Mouse (Mus musculus): Measurements from ENCODE around the gene Draxin. TPM values are rescaled to one million over a fixed set of nuclear protein-coding genes. Genes with fewer than 3 reads are reported as not detected.

Draxin gene
- total RNA-seq, 2 experiments from 2014 or later, result 0.09 TPM; not detected in 1

DNA sequence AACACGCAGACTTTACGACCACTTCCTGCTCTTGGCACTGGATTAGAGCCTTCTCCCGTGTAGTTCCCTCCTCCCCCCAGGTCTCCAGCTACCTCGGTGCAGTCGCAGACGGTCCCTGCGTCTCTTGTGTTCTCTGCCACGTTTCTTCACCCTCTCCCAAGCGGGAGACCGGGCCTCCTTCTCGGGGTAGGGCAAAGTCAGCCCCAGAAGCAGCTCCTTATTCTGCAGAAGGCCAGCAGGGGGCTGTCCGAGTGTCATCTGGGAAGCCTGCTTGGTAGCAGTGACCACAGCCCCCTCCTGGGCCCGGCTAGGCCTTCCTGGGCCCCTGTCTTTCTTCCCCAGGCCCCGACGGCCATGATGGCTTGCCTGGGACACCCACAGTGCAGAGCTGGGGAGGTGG, 15.0 kb downstream of the Draxin start:
- peak; percentile 29 for DNase-seq (ENCODE audit: low spot score)

DNA sequence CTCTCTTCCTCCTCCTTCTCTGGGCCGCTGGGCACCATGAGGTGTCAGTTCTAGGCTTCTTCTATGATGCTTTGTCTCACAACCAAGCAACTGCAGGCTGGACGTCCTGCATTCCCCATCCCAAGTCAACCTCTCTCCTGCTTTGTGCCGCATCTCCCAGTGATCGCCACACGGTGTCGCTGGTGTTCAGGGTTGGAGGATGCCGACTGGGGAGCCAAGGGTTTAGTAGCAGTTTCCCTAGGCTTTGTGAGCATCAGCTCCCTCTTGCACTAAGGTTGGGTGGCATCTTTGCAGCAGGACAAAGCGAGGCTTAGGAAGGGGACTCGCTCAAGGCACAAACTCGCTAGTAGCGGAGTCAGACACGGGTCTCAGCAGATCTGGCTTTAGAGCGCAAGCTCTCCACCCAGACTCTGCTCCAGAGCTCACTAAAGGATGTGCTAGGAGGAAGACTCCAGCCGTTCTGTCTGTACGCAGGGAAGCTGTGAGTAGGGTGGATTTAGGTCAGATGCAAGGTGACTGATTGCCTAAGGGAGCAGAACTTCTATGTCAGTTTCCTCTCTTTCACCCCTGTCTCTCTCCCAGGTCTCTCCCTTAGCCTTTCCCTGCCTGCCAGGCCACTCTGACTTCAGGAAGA, 15.6 kb downstream of the Draxin start:
- peak; percentile 87 for DNase-seq (ENCODE audit: low spot score)

DNA sequence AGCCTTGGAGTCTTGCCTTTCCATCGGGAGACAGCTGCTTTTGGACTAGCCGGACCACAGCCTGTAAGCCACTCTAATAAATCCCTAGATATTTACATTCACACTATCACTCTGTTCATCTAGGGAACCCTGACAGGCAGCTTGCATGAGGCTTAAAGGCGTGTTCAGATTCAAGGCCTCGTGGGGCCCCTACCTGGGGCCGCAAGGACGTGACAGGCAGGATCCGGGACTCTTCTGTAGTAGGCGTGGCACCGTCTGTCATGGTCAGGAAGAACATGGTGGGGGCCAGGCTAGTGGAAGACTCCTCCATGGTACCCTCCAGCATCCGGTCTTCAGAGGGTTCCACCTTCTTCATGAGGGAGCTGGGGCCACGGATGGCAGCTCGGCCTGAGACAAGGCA, 18.0 kb downstream of the Draxin start:
- DNase-seq (ENCODE audit: low spot score), result no peak

DNA sequence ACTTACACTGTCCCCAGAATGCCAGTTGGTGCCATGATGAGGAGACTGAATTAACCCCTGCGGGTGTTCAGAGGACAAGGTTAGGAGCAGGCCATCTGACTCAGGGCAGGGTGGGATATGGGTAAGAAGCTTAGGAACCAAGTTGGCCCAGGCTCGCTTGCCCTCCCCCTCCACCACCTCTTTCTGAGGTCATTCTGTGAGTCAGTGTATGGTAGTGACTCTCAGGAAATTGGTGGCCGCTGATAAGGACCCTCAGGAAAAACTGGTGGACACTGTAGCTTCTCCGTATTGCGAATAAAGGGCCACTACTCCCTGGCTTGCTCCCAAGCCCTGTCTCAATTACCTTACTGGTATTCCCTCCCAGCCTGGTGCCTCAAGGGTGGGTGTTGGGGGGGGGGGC, 21.3 kb downstream of the Draxin start:
- no peak for DNase-seq (ENCODE audit: low spot score)

DNA sequence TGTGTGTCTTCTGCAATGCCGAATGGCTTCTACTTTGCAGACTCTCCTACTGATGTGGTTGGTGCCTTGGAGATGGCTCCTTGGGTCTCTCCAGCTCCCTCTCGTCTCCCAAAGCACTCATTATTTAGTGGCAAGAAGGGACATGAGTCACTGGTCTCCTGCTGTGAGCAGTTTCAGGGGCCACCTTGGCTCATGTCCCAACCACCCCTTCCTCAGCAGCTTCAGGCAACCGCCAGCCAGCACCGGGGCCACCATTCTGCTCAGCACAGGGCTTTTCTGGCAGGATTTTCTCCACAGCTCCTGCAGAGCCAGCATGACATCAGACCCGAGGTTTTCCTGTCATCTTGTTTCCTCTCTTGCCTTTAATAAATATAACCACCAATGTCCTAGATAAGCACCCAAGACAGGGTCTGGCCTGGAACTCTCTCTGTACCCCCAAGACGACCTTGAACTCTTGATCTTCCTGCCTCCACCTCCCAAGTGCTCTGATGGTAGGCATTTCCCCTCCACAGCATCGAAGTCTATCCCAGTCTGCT, 21.9 kb downstream of the Draxin start:
- no peak for DNase-seq (ENCODE audit: low spot score)

DNA sequence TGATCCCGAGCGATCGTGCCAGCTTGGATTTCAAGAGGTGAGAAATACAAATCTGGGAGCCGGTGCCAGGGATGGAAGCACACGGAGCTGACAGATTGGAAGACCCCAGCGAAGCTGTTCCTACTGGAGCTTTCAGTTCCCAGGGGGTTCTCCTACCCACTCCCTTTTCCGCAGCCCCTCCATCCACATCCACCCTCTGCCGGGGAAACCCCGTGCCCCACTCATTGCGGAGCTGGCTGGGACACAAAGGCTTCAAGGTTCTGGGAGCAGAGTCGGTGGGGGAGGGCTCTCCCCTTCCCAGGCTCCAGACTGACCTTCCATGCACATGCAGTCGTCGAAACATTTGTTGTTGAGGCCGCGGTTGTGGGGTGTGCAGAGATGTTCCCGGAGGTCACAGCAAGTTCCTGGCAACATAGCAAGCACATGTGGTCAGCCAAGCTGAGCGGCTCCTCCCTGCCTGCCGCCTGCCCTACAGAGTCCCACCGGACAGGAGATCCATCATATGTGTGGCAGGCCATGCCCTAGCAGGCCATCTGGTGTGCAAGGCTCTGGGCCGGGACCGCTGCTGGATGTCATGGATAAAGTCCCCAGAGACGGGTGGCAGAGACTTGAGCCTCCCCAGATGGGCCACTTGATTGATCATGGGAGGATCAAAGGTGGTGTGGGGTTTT, 22.7 kb downstream of the Draxin start:
- DNase-seq (ENCODE audit: low spot score), result peak; percentile 54

DNA sequence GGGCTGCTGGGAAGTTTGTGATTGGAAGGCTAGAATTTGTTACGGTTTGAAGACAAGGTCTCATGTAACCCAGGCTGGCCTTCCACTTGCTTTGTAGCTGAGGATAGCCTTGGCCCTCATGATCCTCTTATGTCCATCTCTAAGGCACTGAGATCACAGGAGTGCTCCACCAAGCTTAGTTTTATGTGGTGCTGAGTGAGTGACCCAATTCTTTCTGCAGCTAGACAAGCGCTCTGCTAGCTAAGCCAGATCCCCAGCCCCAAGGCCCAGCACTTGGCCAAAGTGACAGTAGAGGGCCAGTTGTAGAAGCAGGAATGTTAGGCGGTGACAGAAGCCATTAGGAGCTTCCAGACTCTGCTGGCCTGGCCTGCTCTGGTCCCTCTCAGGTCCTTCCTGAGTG, 26.4 kb downstream of the Draxin start:
- no peak for DNase-seq (ENCODE audit: low spot score)

DNA sequence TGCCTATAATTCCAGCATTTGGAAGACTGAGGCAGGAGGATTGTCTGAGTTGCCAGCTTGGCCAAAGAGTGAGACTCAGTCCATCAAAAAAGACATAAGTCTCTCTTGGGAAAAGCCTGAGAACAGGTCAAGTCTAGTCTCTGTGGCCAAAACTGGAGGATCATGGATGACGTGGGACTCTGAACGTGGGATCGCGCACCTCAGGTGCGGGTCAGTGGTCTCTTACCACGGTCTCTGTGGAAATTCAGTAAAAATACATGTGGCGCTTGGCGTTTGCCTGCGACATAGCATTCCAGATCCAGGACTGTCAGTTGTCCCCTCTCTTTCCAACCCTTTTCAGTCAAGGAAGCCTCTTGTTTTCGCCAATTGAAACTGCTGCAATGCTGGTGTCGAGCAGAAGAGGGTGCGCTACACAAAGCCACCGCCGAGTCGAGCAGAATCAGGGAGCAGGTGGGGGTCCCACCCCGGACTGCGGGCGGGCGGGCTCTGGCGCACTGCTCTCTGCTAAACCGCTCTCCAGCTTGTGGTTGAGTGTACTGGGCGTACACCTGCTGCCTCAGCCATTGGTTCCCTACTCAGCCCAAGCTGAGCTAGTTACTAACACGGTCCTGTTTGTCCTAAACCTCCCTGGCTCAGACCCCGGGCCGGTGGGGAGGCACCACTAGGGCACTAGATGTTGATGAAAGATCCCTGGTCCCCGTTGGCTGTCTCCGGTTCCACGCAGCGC, 28.5 kb downstream of the Draxin start:
- DNase-seq (ENCODE audit: low spot score), result peak; percentile 59

DNA sequence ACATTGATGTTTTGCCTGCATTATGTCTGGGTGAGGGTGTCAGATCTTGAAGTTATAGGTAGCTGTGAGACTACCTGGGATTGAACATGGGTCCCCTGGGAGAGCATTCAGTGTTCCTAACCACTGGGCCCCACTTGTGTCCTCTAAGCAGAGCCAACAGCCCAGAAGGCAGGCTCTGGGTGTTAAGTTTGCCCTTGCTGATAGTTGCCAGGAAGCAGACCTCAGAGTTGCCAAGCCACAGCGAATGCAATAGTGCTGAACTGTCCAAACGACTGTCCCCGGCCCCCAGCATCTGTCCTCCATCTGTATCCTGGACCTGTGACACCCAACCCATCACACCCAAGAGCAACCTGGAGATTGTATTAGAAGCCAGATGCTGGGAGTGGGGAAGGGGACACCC, 31.8 kb downstream of the Draxin start:
- no peak for DNase-seq (ENCODE audit: low spot score)

DNA sequence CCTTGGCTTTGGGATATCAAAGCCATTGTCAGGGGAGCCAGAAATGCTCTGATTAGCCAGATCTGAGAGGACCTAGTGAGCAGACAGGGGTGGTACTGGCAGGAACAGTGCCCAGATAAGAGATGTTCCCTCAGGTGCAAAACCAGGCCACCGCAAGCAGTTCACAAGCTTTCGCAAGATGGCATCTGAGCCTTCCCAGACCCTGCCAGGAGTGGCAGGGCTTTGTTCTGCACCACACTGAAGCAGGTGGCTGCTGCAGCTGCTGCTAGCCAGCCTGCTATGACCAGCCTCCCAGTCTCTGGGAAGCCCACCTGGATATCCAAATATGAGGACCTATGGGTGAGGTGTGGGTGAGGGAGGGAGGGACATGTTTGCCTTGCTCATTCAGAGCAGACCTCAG, 32.6 kb downstream of the Draxin start:
- no peak for DNase-seq (ENCODE audit: low spot score)

DNA sequence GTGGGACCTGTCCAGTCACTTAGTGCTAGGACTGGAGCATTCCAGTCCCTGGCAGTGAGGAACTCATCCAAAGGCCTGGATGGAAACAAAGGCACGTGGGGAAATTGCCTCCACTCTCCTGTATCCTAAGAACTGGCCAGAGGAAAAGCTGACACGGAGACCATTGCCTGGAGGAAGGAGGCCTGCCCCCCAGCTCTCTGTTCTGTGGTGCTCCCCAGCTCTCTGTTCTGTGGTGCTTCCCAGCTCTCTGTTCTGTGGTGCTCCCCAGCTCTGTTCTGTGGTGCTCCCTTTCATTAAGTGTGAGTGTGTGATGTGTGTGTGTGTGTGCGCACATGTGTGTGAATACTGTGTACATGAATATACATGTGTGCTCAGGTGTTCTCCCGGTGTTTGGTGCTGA, 35.4 kb downstream of the Draxin start:
- DNase-seq (ENCODE audit: low spot score), result no peak

DNA sequence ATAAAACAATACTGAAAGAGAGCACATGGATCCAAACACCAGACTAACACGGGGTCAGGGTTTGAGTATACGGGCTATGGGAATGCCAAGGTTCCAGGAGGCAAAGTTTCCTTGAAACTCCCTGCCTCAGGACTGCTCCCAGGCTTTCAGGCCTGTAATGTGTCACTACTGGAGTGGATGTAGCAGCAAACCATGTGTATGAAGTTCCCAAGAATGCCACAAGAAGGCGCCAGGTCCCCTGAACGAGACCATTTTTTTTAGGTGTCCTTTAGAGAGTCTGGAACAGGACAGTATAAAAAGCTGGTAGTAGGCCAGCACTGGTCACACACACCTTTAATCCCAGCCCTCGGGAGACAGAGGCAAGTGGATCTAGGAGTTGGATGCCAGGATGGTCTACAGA, 36.3 kb downstream of the Draxin start:
- DNase-seq (ENCODE audit: low spot score), result no peak

DNA sequence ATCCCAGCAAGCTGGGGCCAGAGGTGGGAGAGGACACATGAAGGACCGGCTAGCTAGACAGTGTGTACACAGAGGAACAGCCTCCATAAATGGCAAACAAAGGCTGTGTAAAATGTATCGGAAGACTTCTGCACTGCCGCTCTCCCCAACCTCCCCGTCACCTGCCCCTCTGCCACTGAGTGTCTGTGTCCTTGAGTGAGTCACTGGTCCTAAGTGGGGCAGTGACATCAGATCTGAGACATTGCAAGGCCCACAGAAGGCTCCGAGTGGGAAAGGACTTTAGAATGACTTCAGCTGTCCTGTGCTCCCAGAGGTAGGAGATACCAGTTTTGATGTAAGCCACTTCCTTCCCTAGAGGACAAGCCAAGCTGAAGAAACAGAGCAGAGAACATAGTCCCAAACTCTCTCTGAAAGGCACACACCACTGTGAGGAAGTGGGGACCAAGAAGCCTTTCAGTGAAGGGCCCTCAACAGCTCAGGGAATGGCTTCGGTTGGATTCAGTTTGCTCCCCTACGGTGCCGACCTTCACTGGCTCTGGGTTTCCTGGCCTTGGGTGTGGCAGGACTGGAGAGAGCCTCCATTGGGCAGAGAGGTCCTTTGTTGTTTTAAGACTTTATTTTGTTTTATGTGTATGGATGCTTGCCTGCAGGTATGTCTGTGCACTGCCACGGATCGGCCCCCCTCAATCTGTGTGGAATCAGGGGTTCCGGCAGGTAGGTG, 37.8 kb downstream of the Draxin start:
- DNase-seq (ENCODE audit: low spot score), result no peak

DNA sequence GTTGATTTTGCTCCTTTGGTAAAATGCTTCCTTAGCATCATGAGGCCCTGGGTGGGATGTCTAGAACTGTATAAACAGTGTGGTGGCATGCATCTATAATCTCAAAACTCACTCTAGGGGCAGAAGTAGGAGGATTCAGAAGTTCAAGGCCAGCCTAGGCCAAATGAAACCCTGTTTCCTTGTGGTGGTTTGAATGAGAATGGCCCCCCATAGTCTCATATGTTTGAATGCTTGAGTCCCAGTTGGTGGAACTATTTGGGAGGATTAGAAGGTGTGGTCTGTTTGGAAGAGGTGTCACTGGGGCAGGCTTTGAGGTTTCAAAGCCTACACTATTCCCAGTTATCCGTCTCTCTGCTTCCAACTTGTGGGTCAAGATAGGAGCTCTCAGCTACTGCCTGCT, 39.3 kb downstream of the Draxin start:
- DNase-seq (ENCODE audit: low spot score), result no peak

DNA sequence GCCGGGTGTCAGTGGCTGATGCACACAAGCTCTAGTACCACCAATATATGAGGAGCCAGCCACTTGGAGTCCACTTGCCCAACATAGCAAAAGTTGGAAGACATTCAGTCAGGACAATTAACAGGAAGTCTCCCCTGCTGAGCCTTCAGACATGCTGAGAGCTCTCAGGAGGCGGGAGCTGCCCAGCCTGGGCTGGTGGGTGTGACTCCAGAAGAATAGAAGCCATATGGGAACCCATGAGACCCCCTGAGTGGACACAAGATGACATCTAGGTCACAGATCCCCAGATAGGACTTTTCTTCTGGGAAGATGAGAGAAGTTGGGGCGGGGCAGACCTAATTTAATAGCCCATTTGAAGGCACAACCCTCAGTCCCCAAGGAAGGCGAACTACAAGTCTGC, 41.3 kb downstream of the Draxin start:
- DNase-seq (ENCODE audit: low spot score), result no peak

DNA sequence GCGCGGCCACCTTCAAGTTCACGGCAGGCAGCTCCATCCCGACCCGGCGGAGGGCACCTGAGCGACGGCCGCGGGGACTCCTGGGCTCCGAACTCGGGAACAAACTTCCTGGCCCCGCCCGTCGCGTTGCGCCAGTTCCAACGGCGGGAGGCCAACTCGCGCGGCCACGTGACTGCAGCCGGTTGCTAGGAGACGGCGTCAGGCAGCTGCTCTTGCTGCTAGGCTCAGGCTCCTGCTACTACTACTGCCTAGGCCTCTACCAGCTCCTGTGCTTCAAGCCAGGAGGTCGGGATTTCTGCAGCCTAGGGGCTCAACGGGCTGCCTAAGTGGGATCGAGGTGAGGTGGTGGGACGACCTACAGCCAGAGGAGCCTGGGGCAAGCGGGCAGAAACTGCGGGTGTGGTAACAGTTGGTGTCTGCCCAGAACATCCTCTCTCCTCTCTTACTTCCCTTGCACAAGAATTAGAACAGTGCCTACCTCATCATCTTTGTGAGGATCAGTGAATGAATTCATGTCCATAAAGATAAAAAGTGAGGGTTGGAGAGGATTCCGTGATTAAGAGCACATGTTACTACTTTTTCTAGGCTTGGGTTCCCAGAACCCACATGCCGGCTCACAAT, 42.5 kb downstream of the Draxin start, which contains the start of gene Agtrap:
TSS of gene Agtrap (minus strand) at position 125 of the 621 bp plus-strand sequence.
- DNase-seq (ENCODE audit: low spot score), result peak; percentile 96

DNA sequence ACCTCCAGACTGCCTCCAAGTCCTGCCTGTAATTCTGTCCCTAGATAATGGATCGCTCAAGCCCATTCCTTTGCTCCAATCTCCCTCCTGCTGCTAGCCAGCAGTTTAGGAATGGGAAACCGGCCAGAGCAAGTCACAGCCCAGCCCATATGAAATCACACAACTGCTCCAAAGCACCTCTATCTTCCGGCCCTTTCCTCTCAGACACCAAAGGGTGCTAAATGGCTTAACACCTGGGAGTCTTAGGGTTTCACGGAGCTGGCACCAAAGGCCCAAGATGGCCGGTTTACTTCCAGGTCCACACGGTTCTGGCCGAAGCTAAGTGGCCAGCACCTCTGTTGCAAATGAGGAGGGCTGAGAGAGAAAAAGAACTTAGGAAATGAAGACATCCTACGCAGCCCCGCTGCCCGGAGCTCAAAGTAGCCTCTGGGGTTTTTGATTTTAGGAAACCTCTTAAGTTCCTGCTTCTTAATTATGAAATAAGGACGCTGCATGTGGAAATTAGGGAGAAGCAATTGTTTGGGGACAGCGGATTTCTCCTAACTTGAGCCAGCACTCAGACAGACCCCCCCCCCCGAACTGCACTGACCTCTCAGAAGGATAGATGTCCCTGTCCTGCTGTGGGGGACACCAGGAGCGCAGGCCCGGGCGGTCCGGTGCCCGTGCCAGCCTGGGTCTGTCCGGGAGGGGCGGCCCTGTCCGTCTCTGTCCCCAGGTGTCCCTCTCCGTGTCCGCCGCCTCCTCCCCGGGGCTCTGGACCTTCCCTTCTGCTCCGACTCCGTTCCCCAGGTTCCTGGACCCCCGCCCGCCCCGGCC, 43.2 kb downstream of the Draxin start:
- DNase-seq (ENCODE audit: low spot score), result peak; percentile 62

DNA sequence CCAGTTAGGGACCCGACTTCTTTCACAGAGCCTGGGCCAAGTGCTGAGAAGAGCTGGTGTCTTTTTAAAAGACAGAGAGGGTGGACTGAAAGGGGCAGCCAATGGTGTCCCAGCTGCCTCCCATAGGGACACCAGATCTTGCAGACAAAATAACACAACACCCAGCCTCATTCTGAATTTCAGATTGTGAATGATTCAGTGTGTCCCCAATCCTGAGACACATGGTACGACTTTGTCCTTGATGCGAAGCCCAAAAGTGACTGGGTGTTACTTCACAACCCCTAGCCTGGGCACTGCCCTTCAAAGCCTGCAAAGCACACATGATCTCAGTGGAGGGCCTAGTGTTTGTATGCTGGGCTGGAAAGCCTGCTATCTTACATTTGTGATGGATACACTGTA, 44.6 kb downstream of the Draxin start:
- DNase-seq (ENCODE audit: low spot score), result no peak

DNA sequence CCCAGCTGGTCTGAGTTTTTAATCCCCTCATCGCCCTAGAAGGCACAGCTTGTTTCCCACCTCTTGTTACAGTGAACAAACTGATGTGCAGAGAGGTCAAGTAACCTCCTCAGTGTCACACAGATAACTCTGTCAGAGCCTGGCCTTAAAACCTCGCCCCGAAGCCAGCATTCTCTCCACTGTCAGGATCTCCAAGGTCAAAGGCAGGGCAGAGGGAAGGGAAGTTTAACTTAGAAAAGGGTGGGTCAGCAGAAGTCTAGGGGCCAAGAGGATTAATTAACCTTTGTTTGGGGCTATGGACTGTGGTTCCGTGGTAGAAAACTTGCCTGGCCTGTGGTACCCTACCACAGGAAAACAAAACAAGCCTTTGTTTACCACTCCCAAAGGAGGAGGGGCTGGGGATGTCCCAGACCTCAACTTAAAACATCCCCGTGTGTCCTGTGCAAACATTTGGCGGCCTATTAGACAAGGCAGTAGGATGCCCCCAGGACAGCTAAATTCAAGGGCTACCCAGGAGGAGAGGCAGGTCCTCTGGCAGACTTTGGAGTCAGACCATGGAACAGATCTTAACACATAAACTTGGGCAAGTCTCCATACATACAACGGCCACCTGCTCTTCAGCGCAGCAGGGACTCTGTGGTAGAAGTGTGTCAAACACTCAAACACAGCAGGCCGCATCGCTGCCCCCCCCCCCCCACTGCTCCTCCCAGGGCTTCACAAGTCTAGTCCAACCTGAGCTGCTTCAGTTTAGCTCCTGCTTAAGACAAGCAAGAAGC, 45.2 kb downstream of the Draxin start:
- no peak for DNase-seq (ENCODE audit: low spot score)

DNA sequence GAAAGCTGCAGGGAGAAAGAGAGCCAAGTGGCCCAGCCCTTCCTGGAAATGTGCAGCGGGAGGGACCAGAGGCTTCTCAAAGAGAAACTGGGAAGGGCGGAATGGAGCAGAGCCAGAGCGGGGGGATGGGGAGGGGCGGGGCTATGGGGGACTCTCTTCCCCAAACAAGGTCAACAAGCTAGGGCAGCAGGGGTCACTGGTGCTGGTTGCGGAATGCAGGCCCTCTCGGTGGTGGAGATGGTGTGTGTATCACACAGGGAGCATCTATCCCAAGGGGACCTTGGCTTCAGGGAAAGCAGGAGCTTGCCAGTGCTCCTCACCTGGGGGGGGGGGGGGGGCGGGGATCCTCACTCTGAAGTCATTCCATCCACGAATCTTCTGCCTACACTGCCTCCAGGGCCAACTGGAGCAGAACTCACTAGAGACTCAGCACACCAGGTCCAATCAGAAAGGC, 46.2 kb downstream of the Draxin start:
- peak; percentile 65 for DNase-seq (ENCODE audit: low spot score)
